Mouse (Mus musculus) heart, embryonic 14.5 days (tissue): Measurements from ENCODE around the gene St6galnac4. TPM values are rescaled to one million over a fixed set of nuclear protein-coding genes. Genes with fewer than 3 reads are reported as not detected.

Experiments used
- ATAC-seq: fragments of 200-750 bp; cut with Nextera tagmentation; 2 replicates; pipeline ENCODE4 v1.8.0; 2017; ENCODE audit warnings: low read depth, moderate TSS enrichment; ENCODE audit not compliant: insufficient number of reproducible peaks, insufficient read depth, low FRiP score
- H3K27ac ChIP-seq, 2 experiments: fragments of 200-500 bp in 1 of 2; fragments of 300-500 bp in 1 of 2; sonication (generic) in 1 of 2; replicated peaks in 1 of 2; 2 replicates each; pipeline ENCODE4 v1.5.1; 2012 to 2014; ENCODE audit warnings: low read depth in 2 of 2, low read length in 2 of 2, control low read depth in 1 of 2, mild to moderate bottlenecking in 1 of 2, mixed read lengths in 1 of 2; ENCODE audit not compliant: control insufficient read depth in 1 of 2, insufficient read depth in 1 of 2
- H3K27me3 ChIP-seq: fragments of 300-500 bp; sonication (generic); 2 replicates; pipeline ENCODE4 v1.6.1; 2014; ENCODE audit warnings: mild to moderate bottlenecking, low read length, control low read depth; ENCODE audit not compliant: control insufficient read depth, insufficient read depth
- H3K36me3 ChIP-seq: fragments of 300-500 bp; sonication (generic); 2 replicates; pipeline ENCODE4 v1.6.1; 2014; ENCODE audit warnings: mild to moderate bottlenecking, control low read depth, low read length, mixed read lengths; ENCODE audit not compliant: control insufficient read depth, insufficient read depth
- H3K4me1 ChIP-seq, 2 experiments: fragments of 200-500 bp in 1 of 2; fragments of 300-500 bp in 1 of 2; sonication (generic) in 1 of 2; 2 replicates each; pipeline ENCODE4 v1.6.1; 2012 to 2014; ENCODE audit warnings: low read length in 2 of 2, control low read depth in 1 of 2, mixed read lengths in 1 of 2; ENCODE audit not compliant: control insufficient read depth in 2 of 2, insufficient read depth in 2 of 2
- H3K4me2 ChIP-seq: fragments of 300-500 bp; sonication (generic); 2 replicates; pipeline ENCODE4 v1.6.1; 2014; ENCODE audit warnings: mild to moderate bottlenecking, low read length
- H3K4me3 ChIP-seq, 2 experiments: fragments of 200-500 bp in 1 of 2; fragments of 300-500 bp in 1 of 2; sonication (generic) in 1 of 2; 2 replicates each; pipeline ENCODE4 v1.5.1; 2012 to 2014; ENCODE audit warnings: low read length in 2 of 2, mild to moderate bottlenecking in 2 of 2, control low read depth in 1 of 2, low read depth in 1 of 2, moderate library complexity in 1 of 2; ENCODE audit not compliant: control insufficient read depth in 1 of 2, insufficient read depth in 1 of 2
- H3K9ac ChIP-seq: fragments of 300-500 bp; sonication (generic); 2 replicates; pipeline ENCODE4 v1.6.1; 2014; ENCODE audit warnings: mild to moderate bottlenecking, low read length
- H3K9me3 ChIP-seq: fragments of 300-500 bp; sonication (generic); 2 replicates; pipeline ENCODE4 v1.6.1; 2016; ENCODE audit warnings: low read length, control low read depth; ENCODE audit not compliant: control insufficient read depth
- WGBS: fragments of 180-500 bp; shearing (Covaris S2); extraction: QIAGEN DNeasy Blood & Tissue Kit; methylation state at CpG from one replicate; pipeline ENCODE4 v1.1.7; 2014; 5-methylcytosine and 5-hydroxymethylcytosine counted together
- polyA plus RNA-seq: library from polyadenylated mRNA; unstranded; fragments of >200 nt; fragmentation: Nextera tagmentation; extraction: Ambion mirVana; gene quantifications from 2 replicates; pipeline ENCODE4 v1.2.1, GENCODE M21; 2014

The St6galnac4 gene
- polyA plus RNA-seq, 1 experiment from 2014 or later, result 35.7 TPM

DNA sequence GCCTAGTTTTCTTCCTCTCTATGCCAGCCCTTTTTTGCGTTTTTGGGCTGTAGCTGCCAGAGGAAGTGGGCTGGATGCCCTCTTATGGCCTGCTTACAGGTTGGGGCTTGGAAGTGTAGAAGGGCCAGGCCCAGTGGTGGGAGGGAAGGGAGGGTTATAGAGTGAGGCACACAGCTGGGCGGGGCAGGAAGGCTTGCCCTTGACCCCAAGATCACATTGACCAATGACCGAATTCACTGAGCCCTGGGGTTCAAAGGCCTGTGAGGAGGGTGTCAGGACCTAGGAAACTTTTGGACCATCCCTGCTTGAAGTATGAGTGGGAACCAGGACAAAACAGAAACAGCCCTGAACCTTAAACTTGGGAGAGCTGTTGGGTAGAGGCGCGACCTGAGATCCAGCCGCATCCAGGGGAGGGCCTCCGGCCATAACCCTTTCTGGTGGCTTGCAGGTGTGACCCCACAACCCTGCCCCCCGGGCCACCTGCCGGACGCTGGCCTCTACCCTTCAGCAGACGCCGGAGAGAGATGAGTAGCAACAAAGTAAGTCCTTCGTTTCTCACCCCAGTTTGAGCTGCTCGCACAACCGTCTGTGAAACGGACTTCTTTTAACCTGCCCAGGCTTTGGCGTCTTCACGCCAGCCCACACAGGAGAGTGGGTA, 22.0 kb downstream of the St6galnac4 start:
- H3K9ac ChIP-seq, result peak overlapping the region; percentile 80
- H3K4me3 ChIP-seq, result peak overlapping the region; percentile 74 to 80
- H3K36me3 ChIP-seq, result peaks cover 15% of the 10 kb centered on the region
- H3K4me1 ChIP-seq, result peaks cover 25 to 44% of the 10 kb centered on the region in 2 experiments
- 34% methylated on average over 18 of the region's 18 CpGs for WGBS
- H3K27ac ChIP-seq, result peak overlapping the region; percentile 88 to 91
- no peaks in the 10 kb centered on the region for H3K9me3 ChIP-seq
- ATAC-seq, result peak; percentile 45
- peak overlapping the region; percentile 80 for H3K4me2 ChIP-seq
- H3K27me3 ChIP-seq, result no peaks in the 10 kb centered on the region

DNA sequence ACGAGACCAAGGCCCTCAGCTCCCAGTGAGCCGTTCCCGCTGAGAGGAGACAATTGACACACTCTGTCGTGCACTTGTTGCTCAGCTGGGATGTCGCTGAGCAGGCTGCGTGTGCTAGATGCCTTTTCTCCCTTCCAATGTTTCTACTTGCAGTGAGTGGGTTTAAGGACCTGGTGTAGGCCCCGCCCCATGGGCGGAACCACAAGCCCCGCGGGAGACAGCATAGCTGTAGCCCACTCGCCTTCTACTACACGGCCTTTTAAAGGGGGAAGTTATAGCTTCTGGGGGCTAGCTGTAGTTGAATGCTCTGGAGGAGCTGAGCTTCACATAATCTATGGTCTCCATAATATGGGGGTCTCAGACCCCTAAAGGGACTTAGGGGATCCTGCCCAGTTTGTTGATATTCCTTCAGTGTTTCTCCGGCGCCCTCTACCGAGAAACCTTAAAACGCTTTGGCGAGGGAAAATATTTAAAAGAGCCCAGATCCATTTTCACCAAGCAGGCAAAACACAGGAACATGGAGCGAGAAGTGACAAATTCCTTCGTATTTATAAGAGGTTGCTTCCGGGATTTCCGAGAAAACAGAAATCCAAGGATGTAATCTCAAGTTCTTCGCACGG, 23.8 kb downstream of the St6galnac4 start:
- H3K27ac ChIP-seq, result peak overlapping the region; percentile 53 to 63; a peak in 3 of 4 replicates
- WGBS, result 9% methylated on average over 23 of the region's 23 CpGs

DNA sequence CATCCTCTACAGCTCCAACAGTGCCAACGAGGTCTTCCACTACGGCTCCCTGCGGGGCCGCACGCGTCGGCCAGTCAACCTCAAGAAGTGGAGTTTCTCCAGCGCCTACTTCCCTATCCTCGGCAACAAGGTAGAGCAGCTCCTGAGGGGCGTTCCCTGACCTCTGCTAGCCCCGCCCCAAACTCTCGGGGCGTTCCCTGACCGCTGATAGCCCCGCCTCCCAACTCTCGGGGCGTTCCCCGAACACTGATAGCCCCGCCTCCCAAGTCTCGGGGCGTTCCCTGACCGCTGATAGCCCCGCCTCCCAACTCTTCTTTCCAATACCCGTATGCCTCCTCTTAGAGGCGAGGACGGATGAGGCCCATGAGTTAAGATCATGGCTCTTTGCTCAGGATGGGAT, 25.4 kb downstream of the St6galnac4 start:
- no peak overlapping the region for H3K4me3 ChIP-seq
- WGBS, result 70% methylated on average over 26 of the region's 26 CpGs
- no peak overlapping the region for H3K27ac ChIP-seq
- H3K27me3 ChIP-seq, result no peaks in the 10 kb centered on the region
- peaks cover 25 to 43% of the 10 kb centered on the region in 2 experiments for H3K4me1 ChIP-seq
- no peak for ATAC-seq
- H3K36me3 ChIP-seq, result peaks cover 43% of the 10 kb centered on the region
- no peak overlapping the region for H3K4me2 ChIP-seq
- peaks cover under 1% of the 10 kb centered on the region; the same call in 1 of the 2 replicates for H3K9me3 ChIP-seq
- no peak overlapping the region for H3K9ac ChIP-seq

More for the DNA sequence above, 23.8 kb downstream of the St6galnac4 start:
- peak overlapping the region; percentile 60 for H3K9ac ChIP-seq
- no peak for ATAC-seq
- H3K27me3 ChIP-seq, result no peaks in the 10 kb centered on the region
- peaks cover 25 to 44% of the 10 kb centered on the region in 2 experiments for H3K4me1 ChIP-seq
- peak overlapping the region; percentile 39 to 44 for H3K4me3 ChIP-seq
- H3K36me3 ChIP-seq, result peaks cover 29% of the 10 kb centered on the region
- H3K4me2 ChIP-seq, result peak overlapping the region; percentile 80
- H3K9me3 ChIP-seq, result no peaks in the 10 kb centered on the region

DNA sequence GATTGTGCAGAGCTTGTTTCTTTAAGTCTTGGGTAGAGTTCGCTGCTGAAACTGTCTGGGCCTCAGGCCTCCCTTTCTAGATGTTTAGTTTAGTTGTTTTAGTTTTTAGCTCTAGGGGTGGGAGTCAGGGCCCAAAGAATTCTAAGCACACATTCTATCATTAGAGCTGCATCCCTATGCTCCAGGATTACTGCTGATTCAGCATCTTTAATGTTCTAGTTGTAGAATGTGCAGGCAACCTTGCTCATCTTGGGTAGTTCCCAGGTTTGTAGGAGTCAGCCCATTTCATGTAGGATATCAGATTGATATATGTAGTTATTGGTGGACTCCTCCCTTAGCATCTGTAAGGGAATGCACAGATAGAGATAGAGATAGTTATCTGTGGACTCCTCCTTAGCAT, 30.2 kb downstream of the St6galnac4 start:
- Histone ChIP-seq H3K4me1 (peaks cover 28 to 35% of the 10 kb centered on the region in 2 experiments), H3K9ac (no peak overlapping the region), H3K36me3 (peaks cover 66% of the 10 kb centered on the region), H3K27me3 (no peaks in the 10 kb centered on the region), H3K27ac (no peak overlapping the region), H3K9me3 (peaks cover 5% of the 10 kb centered on the region; the same call in 1 of the 2 replicates), H3K4me3 (no peak overlapping the region), H3K4me2 (no peak overlapping the region)
- WGBS, result 94% methylated on average over 1 of the region's 1 CpGs
- ATAC-seq, result no peak

DNA sequence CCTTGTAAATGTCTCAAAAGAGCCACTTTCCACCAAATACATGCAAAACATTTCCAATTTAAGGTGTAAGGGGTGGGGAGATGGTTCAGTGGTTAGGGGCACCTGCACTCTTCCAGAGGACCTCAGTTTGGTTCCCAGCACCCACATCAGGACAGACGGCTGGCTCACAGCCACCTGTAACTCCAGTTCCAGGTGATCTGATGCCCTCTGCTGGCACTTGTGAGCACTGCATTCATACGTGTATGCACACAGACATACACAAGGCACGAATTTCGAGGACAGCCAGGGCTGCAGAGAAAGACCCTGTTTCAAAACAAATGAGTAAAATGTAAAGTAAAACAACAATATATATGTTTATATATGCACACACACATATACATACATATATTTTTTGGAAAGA, 30.7 kb downstream of the St6galnac4 start:
- whole genome bisulfite sequencing, result 92% methylated on average over 4 of the region's 4 CpGs
- no peak overlapping the region for H3K9ac ChIP-seq
- peaks cover 5% of the 10 kb centered on the region; the same call in 1 of the 2 replicates for H3K9me3 ChIP-seq
- H3K4me1 ChIP-seq, result peaks cover 28 to 36% of the 10 kb centered on the region in 2 experiments
- H3K36me3 ChIP-seq, result peaks cover 62% of the 10 kb centered on the region
- H3K27ac ChIP-seq, result no peak overlapping the region
- H3K4me2 ChIP-seq, result no peak overlapping the region
- ATAC-seq, result no peak
- H3K27me3 ChIP-seq, result no peaks in the 10 kb centered on the region
- no peak overlapping the region for H3K4me3 ChIP-seq

DNA sequence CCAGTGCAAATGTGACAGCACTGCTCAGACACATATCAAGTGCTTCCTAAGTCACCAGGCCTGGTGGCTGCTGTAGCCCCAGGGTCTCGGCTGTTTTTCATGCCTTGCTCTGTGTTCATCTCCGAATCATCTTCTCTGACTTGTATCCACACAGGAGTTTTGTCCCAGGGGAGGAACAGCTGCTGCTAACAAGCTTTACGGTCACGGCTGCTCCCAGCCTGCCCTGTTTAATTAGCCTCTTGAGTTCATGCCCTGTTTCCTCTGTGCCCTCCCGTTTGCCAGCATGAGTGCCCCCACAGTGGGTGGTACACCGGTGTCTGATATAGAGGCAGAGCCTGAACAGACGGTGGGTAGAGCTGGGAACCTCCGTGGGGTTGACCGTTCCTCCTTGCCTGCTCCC, 31.2 kb downstream of the St6galnac4 start:
- Histone ChIP-seq H3K27ac (no peak overlapping the region), H3K9ac (no peak overlapping the region), H3K4me2 (no peak overlapping the region), H3K4me1 (peaks cover 28 to 36% of the 10 kb centered on the region in 2 experiments), H3K4me3 (no peak overlapping the region), H3K36me3 (peaks cover 58% of the 10 kb centered on the region), H3K9me3 (peaks cover 5% of the 10 kb centered on the region; the same call in 1 of the 2 replicates), H3K27me3 (no peaks in the 10 kb centered on the region)
- ATAC-seq, result no peak
- WGBS, result 84% methylated on average over 9 of the region's 9 CpGs

DNA sequence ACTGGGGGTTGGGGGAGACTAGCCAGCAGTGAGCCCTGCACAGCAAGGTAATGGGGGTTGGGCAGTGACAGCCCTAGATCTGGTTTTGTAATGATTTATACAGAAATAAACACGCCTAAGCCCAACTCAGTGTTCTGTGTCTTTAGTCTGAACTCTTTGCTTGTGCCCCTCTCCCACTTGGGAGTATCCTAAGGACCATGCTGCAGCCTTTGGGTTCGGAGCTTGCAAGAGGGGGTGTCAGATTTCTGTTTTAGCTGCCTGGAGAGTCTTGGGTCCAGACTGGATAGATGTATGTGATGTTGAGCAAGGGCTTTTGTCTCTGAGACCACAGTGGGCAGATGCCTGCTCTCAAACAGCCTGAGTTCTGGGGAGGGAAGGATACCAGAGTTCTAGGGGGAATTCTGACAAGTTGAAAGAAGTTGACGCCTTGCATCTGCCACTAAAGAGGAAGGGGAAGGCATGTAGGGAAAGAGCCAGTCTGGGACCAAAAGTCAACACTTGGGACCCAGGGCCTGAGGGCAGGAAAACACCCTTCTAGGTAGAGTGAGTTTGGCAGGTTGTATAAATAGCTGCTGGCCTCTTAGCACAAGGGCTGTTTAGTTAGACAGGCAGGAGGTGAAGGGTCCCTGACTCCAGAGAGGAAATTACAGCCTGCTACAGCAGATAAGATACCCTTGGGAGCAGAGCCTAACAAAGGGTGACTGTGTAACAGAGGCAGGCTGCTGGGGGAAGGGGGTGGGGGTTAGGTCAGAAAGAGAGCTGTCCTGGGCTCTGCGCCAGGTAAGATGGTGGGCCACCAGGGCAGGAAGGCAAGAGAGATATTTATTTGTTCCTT, 34.0 kb downstream of the St6galnac4 start:
- no peak overlapping the region; a peak in 1 of 4 replicates for H3K4me3 ChIP-seq
- peaks cover 36% of the 10 kb centered on the region for H3K36me3 ChIP-seq
- H3K27ac ChIP-seq, result peak overlapping the region; percentile 94 to 99
- ATAC-seq, result peak; percentile 84
- peaks cover 39 to 41% of the 10 kb centered on the region in 2 experiments for H3K4me1 ChIP-seq
- H3K9ac ChIP-seq, result peak overlapping the region; percentile 65
- H3K4me2 ChIP-seq, result peak overlapping the region; percentile 57
- peaks cover 5% of the 10 kb centered on the region; the same call in 1 of the 2 replicates for H3K9me3 ChIP-seq
- H3K27me3 ChIP-seq, result no peaks in the 10 kb centered on the region
- WGBS, result 10% methylated on average over 4 of the region's 4 CpGs
